Mouse (Mus musculus) liver, postnatal 0 days (tissue): Measurements from ENCODE around the gene Marc1.
A peak's percentile ranks its signal among the peaks of the same experiment; 100 is the strongest.

Experiments
- CTCF ChIP-seq: sonication (generic); IDR thresholded peaks from 2 replicates; pipeline ENCODE4 v1.5.1; 2016; ENCODE audit warnings: antibody characterized with exemption, low read depth
- EP300 ChIP-seq: IDR thresholded peaks from 2 replicates; pipeline ENCODE4 v1.6.1; 2016; ENCODE audit warnings: antibody characterized with exemption, low read depth, mild to moderate bottlenecking

DNA sequence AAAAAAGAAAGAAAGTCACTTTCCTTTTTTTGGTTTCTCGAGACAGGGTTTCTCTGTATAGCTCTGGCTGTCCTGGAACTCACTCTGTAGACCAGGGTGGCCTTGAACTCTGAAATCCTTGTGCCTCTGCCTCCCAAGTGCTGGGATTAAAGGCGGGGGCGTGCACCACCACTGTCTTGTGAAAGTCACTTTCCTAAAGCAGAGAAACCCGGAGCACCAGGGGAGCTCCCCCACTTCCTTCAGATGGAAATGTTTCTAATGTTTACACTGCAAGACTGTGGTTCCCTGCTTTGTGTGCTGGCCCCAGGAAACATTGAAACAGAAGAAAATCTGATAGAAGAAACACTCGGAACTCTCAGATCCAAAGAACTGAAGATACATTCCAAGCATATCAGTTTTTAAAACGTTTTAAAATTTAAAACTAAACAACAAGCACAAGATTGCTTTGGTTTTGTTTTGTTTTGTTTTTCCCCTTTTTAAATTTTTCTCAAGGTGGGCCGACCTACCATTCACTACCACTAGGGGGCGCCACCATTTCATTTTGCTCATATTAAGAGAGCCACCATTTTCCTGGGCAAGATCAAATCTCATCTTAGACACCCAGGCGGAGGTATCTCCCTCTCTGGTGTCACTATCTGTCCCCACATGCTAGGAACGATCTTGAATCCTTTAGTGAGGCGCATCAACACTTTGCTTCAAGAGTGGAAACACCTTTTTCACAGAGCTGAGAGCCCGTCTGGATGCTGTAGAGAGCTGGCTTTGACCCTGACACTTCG lies 24.5 kb downstream of the Marc1 start:
- TF ChIP-seq CTCF, result peak; percentile 66
- no peak for TF ChIP-seq EP300
